Mouse (Mus musculus): ENCODE results near the gene Ddx54. TPM values are rescaled to one million over a fixed set of nuclear protein-coding genes. Genes with fewer than 3 reads are reported as not detected.
A peak's percentile ranks its signal among the peaks of the same experiment; 100 is the strongest.

Gene Ddx54
- total RNA-seq, 2 experiments from 2014 or later: 44.5 to 48.0 TPM

DNA sequence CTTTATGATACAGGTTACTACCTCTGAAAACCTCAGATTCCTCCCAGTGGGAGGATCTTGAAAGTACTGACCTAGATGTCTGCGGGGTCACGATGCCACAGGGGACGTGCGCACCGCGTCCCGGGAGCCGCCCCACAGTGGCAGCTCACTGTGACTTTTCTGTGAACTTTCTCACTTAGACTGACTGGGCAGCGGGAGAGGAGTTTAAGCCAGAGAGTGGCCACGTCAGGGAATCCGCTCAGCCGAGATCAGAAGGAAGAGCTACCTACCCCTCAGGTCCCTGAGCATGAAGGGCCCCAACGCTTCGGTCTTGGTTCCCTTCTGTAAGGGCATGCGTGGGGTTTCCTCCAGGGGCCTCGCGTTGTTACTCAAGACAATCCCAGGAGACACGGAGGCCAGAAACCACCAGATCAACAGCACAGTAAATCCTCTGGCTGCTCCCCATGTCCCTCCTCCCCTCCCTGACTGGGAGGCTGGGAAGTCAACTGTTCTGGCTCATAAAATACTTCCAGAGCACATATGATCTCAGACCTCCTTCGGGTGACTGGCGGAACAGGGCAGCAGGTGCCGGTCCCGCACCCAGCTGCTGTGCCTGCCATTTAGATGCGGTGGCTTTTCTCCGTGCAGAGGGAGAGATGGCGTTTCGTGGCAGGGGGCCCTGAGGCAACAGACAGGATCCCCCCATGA lies 33.2 kb upstream of the Ddx54 start:
- intact Hi-C loops (cut with DNase I): no loop called here
- DNase-seq (ENCODE audit: low spot score in 2 of 2): no peak

DNA sequence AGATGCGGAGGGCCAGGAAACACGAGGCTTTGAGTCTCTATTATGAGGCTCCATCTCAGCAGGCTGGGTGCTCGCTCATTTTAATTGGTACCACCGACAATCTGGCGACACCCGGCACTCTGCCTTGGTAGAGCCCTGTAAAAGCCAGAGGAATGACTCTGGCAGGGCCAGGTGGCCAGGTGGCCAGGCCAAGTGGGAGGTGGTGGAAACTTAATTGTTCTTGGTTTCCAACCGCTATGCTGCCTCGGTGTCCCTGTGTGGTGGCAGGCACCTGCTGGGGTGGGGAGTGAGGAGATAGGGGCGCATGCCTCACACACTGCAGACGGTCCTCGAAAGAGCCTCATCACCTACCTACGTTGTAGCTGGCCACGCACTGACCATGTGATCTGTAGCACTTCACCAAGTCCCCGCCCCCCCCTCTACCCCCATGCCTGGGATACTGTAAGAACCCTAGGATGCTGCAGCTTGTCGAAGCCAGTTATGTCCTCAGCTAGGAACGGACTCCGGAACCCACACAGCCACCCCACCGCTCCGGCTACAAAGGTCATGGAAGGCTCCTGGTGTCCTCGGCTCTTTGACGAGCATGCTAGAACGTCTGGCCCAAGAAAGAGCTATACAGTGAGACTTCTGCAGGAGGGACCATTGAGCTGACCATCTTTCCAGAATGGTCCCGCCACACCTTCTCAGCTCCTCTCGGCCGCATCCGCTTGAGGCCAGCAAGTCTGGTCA lies 32.5 kb upstream of the Ddx54 start:
- intact Hi-C loops (cut with DNase I): no loop called here
- DNase-seq (ENCODE audit: low spot score in 2 of 2): no peak

DNA sequence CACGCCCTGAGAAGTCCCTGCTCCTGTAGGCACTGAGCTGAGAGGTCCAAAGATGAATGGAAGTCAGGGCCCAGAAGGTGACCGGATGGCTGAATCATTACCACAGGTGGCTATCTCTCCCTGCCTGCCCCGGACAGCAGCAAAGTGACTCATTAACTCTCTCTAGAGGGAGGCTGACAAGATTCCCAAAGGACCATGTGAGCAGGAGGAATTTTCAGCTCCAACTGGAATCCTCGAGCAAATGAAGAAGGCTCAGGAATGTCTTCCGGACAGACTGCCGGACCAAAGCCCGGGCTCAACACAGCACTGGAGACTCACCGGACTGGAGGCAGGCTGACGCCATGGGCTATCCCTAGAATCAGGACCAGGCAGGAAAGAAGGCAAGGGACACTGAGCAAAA lies 30.5 kb upstream of the Ddx54 start:
- intact Hi-C loops (cut with DNase I): no loop called here

DNA sequence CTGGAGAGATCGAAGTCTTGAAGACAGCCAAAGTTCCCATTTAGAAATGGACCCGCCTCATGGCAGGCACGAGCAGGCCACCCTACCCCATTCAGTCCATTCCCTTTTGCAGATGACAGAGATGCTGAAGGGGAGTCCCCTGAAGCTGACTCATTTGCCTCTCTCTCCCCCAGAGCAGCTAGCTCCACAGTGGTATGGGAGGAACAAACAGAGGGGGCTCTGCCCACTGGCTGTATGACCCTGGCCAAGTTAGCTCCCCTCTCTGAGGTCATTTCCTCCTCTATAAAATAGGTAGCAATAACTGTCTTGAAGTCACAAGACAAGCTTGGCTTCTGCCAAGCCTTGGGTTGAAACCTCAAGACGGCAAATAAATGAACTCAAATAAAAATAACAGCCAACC lies 29.0 kb upstream of the Ddx54 start:
- no peak for DNase-seq (ENCODE audit: low spot score in 2 of 2)
- intact Hi-C loops (cut with DNase I): no loop called here

More for the DNA sequence above, 30.5 kb upstream of the Ddx54 start:
- DNase-seq (ENCODE audit: low spot score in 2 of 2): no peak

GRCm38 (mm10) chr5:120584968-120585367 lies 27.6 kb upstream of the Ddx54 start:
- intact Hi-C loops (cut with DNase I): loop anchor here (5.0 kb wide), 1 partner anchor 83 kb away; the partner anchor contains the start of gene Plbd2

GRCm38 (mm10) chr5:120586741-120587615 lies 25.6 kb upstream of the Ddx54 start:
- intact Hi-C loops (cut with DNase I): loop anchor here (5.0 kb wide), 1 partner anchor 85 kb away; the partner anchor contains the start of gene Plbd2
- DNase-seq (ENCODE audit: low spot score in 2 of 2): peak; percentile 44 to 81

More at GRCm38 (mm10) chr5:120584968-120585367, 27.6 kb upstream of the Ddx54 start:
- DNase-seq (ENCODE audit: low spot score in 2 of 2): no peak

- DNase-seq (ENCODE audit: low spot score in 2 of 2): no peak
- intact Hi-C loops (cut with DNase I): loop anchor here (5.0 kb wide), 1 partner anchor 85 kb away; the partner anchor contains the start of gene Plbd2
Measured at GRCm38 (mm10) chr5:120587616-120587926, 25.0 kb upstream of the Ddx54 start.

DNA sequence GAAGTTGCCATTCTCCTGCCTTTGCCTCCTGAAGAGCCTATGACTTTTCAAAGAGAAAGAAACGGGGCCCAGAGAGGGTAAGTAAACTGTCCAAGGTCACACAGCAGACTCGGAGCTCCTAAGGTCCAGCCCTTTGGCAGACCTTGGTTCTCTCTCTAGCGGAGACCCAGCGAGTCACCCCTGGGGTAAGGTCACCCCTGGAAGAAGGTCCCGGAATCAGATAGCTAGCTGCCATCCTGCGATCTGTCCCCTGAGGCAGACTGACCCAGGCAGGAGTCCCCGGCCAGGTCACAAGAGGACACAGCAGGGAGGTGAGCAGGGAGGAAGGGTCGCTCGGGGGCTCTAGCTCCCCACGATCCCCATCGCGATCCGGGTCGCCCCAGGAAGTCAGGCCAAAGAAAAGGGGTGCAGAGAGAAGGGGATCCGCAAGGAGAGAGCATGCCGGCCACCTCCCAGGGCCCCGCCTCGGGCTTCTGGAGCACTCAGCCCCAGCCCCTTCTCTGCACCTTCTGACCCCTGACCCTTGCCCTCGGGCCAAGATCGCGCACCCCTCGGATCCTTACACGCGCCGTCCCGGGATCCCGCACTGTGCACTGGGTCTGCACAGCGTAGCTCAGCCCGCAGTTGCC lies 24.5 kb upstream of the Ddx54 start:
- intact Hi-C loops (cut with DNase I): loop anchor here (5.0 kb wide), 1 partner anchor 86 kb away; the partner anchor contains the start of gene Plbd2

DNA sequence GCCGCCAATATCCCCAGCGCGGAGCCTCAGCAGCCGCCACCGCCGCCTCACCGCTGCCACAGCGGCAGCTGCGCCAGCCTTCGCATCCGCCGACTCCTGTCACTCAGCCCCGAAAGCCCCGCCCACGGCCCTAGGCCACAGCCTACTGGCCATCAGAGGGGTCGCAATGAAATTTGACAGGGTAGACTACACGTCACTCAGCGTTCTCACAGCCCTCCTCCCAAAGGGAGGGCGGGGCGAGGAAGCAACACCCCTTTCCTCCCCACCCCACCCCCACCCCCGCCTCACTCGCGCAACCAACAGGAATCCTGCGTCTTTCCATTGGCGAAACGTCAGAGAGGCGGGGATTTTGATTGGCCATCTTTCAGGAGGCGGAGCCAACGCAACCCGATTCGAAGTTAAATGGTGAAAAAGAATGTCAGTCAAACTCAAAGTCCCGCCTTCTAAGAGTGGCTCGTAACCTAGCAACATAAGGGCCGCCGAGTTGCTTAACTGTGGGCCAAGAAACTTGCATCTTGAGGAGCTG lies 23.9 kb upstream of the Ddx54 start, which contains the start of the genes Tpcn1 and Iqcd:
TSS of gene Tpcn1 (minus strand) at position 105 of the 526 bp plus-strand sequence.
TSS of gene Iqcd (plus strand) at position 448 of the 526 bp plus-strand sequence.
- intact Hi-C loops (cut with DNase I): loop anchor here (5.0 kb wide), 1 partner anchor 86 kb away; the partner anchor contains the start of gene Plbd2
- DNase-seq (ENCODE audit: low spot score in 2 of 2): peak; percentile 99 to 100

More for the DNA sequence above, 24.5 kb upstream of the Ddx54 start:
- no peak for DNase-seq (ENCODE audit: low spot score in 2 of 2)

DNA sequence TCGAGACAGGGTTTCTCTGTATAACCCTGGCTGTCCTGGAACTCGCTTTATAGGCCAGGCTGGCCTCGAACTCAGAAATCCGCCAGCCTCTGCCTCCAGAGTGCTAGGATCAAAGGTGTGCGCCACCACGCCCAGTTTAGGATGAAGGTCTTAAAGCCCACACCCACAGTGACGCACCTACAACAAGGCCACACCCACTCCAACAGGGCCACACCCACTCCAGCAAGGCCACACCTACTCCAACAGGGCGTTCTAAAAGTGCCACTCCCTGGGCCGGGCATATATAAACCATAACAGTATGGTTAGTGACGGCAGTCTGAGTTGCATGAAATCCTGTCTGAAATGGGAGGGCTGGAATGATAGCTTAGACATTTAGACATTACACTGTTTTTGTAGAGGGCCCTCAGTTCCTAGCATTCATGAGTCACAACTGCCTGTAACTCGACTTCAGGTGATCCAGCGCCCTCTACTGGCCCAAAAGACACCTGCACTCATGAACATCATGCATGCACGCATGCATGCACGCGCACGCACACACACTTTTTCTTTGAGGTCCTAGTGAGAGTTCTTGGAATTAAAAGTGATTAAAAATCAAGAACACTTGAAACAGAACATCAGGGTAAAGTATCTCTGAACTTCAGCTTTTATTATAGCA lies 22.1 kb upstream of the Ddx54 start:
- intact Hi-C loops (cut with DNase I): no loop called here
- DNase-seq (ENCODE audit: low spot score in 2 of 2): peak in 1 of 2 experiments; percentile 54

DNA sequence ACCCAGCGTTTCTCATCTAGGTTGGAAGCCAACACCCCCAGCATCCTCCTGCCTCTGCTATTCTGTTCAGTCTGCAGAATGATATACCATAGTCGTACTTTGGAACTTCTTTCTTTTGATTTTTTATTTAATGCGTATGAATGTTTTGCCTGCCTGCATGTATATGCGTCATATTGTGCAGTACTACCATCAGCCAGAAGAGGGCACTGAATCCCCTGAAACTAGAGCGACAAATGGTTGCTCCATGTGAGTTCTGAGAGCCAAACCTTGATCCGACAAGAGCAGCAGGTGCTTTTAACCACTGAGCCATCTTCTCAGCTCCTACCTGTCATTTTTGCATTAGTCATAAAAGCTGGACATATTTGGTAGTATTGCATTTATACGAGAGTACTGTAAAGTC lies 20.4 kb upstream of the Ddx54 start:
- DNase-seq (ENCODE audit: low spot score in 2 of 2): peak in 1 of 2 experiments; percentile 64
- intact Hi-C loops (cut with DNase I): no loop called here

- intact Hi-C loops (cut with DNase I): no loop called here
- no peak for DNase-seq (ENCODE audit: low spot score in 2 of 2)
Measured at GRCm38 (mm10) chr5:120594485-120594884, 18.1 kb upstream of the Ddx54 start.

GRCm38 (mm10) chr5:120599625-120600024 lies 12.9 kb upstream of the Ddx54 start:
- DNase-seq (ENCODE audit: low spot score in 2 of 2): no peak
- intact Hi-C loops (cut with DNase I): loop anchor here (5.0 to 10.0 kb wide), 2 partner anchors 77 to 445 kb away; no protein-coding TSS in a partner anchor

- intact Hi-C loops (cut with DNase I): loop anchor here (5.0 to 10.0 kb wide), 2 partner anchors 79 to 446 kb away; no protein-coding TSS in a partner anchor
- no peak for DNase-seq (ENCODE audit: low spot score in 2 of 2)
Measured at GRCm38 (mm10) chr5:120600946-120601668, 11.4 kb upstream of the Ddx54 start.

DNA sequence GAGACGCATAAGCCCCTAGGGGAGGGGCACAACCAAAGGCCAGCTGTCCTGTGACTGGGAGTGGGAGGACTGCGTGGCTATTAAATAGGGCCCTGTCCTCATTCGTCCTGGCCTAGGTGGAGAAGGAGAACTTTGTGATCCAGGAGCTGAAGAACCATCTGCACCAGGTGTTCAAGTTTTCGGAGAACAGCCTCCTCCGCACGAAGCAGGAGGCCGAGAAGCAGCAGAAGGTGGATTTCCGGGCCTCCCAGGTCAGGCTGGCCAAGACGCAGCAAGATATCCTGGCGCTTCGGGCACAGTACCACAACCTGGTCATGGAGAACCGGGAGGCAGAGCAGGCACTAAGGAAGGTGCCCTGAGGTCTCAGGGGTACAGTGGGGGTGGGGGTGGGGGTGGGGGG lies 10.3 kb upstream of the Ddx54 start:
- DNase-seq (ENCODE audit: low spot score in 2 of 2): no peak
- intact Hi-C loops (cut with DNase I): loop anchor here (5.0 to 10.0 kb wide), 2 partner anchors 80 to 447 kb away; no protein-coding TSS in a partner anchor

- intact Hi-C loops (cut with DNase I): loop anchor here (5.0 to 10.0 kb wide), 2 partner anchors 81 to 449 kb away; no protein-coding TSS in a partner anchor
- DNase-seq (ENCODE audit: low spot score in 2 of 2): no peak
Measured at GRCm38 (mm10) chr5:120603515-120603914, 9.0 kb upstream of the Ddx54 start.

DNA sequence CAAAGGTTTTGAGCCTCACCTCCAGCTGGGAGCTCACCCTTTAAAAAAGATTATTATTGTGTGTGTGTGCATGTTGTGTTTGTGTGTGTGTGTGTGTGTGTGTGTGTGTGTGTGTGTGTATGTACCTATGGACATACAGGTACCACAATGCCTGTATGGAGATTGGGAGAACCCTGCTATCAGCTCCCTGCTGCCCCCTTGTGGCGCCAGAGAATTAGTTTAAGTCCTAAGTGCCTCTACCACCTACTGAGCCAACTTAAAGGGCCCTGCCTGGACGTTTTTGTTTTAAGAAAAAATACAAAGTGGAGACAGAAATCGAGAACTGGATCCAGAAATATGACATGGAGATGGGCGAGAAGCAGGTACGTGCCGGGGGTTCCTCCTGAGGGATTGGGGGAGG lies 7.7 kb upstream of the Ddx54 start:
- intact Hi-C loops (cut with DNase I): loop anchor here (1.0 to 10.0 kb wide), 3 partner anchors 83 to 450 kb away; no protein-coding TSS in a partner anchor
- peak; percentile 82 to 90 for DNase-seq (ENCODE audit: low spot score in 2 of 2)

All from left cerebral cortex, postnatal 14 days (tissue).